Mouse (Mus musculus) limb, embryonic 15.5 days (tissue): ENCODE measurements around the gene Gm42417. TPM values are rescaled to one million over a fixed set of nuclear protein-coding genes. Genes with fewer than 3 reads are reported as not detected.

ENCODE experiments used
- ATAC-seq: fragments of 200-750 bp; cut with Nextera tagmentation; 2 replicates; pipeline ENCODE4 v1.8.0; 2017; ENCODE audit warnings: low read depth, moderate TSS enrichment; ENCODE audit not compliant: insufficient number of reproducible peaks, low FRiP score, low TSS enrichment
- H3K27ac ChIP-seq: fragments of 300-500 bp; sonication (generic); 2 replicates; pipeline ENCODE4 v1.5.1; 2015; ENCODE audit warnings: moderate library complexity, mild to moderate bottlenecking, inconsistent platforms
- H3K27me3 ChIP-seq: fragments of 300-500 bp; sonication (generic); 2 replicates; pipeline ENCODE4 v1.6.1; 2015; ENCODE audit warnings: inconsistent platforms
- H3K36me3 ChIP-seq: fragments of 300-500 bp; sonication (generic); 2 replicates; pipeline ENCODE4 v1.6.1; 2015; ENCODE audit warnings: inconsistent platforms
- H3K4me1 ChIP-seq: fragments of 300-500 bp; sonication (generic); 2 replicates; pipeline ENCODE4 v1.6.1; 2015; ENCODE audit warnings: inconsistent platforms
- H3K4me2 ChIP-seq: fragments of 300-500 bp; sonication (generic); 2 replicates; pipeline ENCODE4 v1.6.1; 2015; ENCODE audit warnings: mild to moderate bottlenecking, inconsistent platforms
- H3K4me3 ChIP-seq: fragments of 300-500 bp; sonication (generic); 2 replicates; pipeline ENCODE4 v1.5.1; 2015; ENCODE audit warnings: mild to moderate bottlenecking, inconsistent platforms
- H3K9ac ChIP-seq: fragments of 300-500 bp; sonication (generic); 2 replicates; pipeline ENCODE4 v1.6.1; 2015; ENCODE audit warnings: inconsistent platforms
- H3K9me3 ChIP-seq: fragments of 300-500 bp; sonication (generic); 2 replicates; pipeline ENCODE4 v1.6.1; 2016; ENCODE audit warnings: inconsistent platforms
- WGBS: fragments of 180-500 bp; shearing (Covaris S2); methylation state at CpG from one replicate; pipeline ENCODE4 v1.1.7; 2015; 5-methylcytosine and 5-hydroxymethylcytosine counted together
- polyA plus RNA-seq: library from polyadenylated mRNA; unstranded; fragments of >200 nt; fragmentation: Nextera tagmentation; extraction: Ambion mirVana; gene quantifications from 2 replicates; pipeline ENCODE4 v1.2.1, GENCODE M21; 2015

Gm42417 gene
- polyA plus RNA-seq, 1 experiment from 2014 or later, result 0.31 TPM

DNA sequence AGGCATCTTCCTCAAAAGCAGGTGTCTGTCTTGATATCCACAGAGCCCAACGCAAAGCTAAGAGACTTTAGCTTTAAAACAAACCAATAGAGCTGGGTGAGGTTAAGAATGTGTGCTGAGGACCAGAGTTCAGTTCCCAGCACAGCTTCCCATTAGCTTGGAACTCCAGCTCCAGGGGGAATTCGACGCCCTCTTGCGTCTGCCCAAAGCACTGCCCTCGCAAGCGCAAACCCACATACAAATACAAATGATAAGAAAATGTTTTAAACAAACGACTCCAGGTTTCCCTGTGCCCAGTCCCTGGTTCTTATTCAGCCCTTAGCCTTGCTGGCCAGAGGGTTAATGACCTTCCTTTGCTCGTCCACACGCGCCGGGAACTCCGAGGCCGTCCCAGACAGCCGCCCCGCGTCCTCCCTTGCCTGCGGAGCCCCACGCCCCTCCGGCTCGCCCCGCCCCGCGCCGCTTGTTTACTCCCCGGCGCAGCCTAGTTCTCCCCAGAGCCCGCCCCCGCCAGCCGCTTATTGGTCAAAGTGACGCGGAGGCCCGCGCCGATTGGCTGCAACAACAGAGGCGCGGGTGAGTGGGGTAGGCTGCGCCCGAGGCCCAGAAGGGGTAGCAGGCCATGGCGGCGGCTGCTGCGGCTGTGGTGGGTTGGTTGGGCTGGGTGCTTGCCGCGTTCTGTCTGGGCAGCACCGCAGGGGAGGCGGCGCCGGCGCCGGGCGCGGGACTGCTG lies 27.8 kb downstream of the Gm42417 start, which contains the start of gene Cnnm3:
Gene Cnnm3 (plus strand): TSS at position 579 of the 733 bp plus-strand sequence.
- Histone ChIP-seq H3K4me2 (peak within 1 kb of the TSS; percentile 83), H3K36me3 (peaks cover 17% of the 10 kb centered on the region), H3K27me3 (no peaks in the 10 kb centered on the region), H3K4me1 (peaks cover 28% of the 10 kb centered on the region), H3K27ac (peak within 1 kb of the TSS; percentile 100), H3K9me3 (no peaks in the 10 kb centered on the region), H3K4me3 (peak within 1 kb of the TSS; percentile 97), H3K9ac (peak within 1 kb of the TSS; percentile 76)
- ATAC-seq, result peak; percentile 97
- 2% methylated on average over 51 of the region's 51 CpGs for WGBS

DNA sequence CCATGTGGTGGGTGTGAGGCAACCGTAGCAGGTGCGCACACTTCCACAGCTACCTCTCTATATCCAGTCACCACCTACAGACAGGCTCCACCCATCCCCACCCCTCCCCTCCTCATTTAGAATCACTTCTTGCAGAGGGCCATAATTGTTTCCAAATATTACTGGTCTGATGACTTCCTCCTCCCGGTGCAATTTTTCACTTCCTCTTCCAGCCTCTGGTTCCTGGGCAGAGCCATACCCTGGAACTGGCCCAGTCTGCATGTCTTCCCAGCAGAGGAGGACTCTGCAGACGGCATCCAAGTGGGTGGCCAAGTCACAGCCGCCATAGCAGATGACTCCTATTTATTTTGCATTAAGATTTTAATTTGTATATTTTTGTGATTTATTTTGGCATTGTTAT lies 31.0 kb downstream of the Gm42417 start:
- WGBS, result 74% methylated on average over 5 of the region's 5 CpGs
- no peak overlapping the region for H3K4me3 ChIP-seq
- H3K27ac ChIP-seq, result no peak overlapping the region
- no peak overlapping the region for H3K4me2 ChIP-seq
- no peaks in the 10 kb centered on the region for H3K27me3 ChIP-seq
- no peak for ATAC-seq
- peaks cover 29% of the 10 kb centered on the region for H3K36me3 ChIP-seq
- no peak overlapping the region for H3K9ac ChIP-seq
- no peaks in the 10 kb centered on the region for H3K9me3 ChIP-seq
- H3K4me1 ChIP-seq, result peaks cover 6% of the 10 kb centered on the region

DNA sequence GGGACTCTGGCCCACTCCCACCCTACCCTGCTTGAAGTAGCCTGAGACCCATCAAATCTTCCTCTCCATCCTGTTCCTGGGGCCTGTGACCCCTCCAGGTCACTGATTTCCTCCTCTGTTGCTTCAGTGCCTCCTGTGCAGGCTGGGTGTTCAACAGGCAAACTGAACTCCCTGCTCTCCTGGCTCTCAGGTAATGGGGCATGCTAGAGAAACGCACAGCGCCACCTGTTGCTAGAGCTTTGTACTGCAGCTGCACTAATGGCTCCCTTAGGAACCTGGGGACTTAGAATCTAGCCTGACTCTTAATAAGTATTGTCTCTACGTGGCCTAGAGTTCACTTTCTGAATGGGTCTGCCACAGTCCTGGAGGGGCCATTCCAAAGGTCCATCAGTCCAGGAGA lies 38.0 kb downstream of the Gm42417 start:
- Histone ChIP-seq H3K4me1 (no peaks in the 10 kb centered on the region), H3K27ac (no peak overlapping the region), H3K9ac (no peak overlapping the region), H3K36me3 (peaks cover 49% of the 10 kb centered on the region), H3K9me3 (no peaks in the 10 kb centered on the region), H3K4me2 (no peak overlapping the region), H3K27me3 (no peaks in the 10 kb centered on the region), H3K4me3 (no peak overlapping the region)
- no peak for ATAC-seq
- WGBS, result 5% methylated on average over 3 of the region's 3 CpGs

DNA sequence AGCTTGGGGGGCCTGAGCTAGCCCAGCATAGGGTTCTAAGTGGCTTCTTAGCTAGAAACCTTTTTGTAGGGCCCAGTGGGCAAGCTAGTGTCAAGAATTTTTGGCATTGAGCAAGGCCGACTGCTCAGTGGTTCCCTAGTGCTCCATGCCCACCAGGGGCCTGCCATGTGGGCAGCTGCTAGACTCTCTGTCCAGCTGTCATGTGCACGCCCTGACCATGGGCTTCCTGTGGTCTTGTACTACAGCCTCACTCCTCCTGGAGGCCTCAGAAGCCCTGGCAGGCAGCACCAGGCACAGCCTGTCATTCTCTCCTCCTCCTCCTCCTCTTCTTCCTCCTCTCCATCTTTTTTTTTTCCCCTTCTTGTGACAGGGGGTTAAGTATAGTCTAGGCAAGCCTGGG lies 41.9 kb downstream of the Gm42417 start:
- H3K9me3 ChIP-seq, result no peaks in the 10 kb centered on the region

DNA sequence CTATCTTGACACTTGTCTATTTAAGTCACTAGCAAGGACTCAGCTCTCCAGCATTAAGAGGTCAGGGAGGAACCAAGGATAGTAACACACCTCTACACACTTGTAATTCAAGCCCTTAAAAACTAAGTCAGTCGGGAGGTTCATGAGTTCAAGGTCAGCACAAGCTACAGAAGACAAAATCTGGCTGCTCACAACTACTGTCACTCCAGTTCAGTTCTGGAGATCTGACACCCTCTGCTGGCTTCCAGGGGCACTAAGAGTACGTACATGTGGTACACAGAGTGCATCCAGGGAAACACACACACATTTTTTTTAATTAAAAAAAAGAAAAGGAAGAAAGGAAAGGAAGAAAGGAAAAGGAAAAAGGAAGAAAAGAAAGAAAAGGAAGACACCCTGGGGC lies 42.5 kb downstream of the Gm42417 start:
- H3K4me2 ChIP-seq, result no peak overlapping the region
- no peaks in the 10 kb centered on the region for H3K9me3 ChIP-seq
- 63% methylated on average over 2 of the region's 2 CpGs for WGBS
- no peak overlapping the region for H3K4me3 ChIP-seq
- no peaks in the 10 kb centered on the region for H3K27me3 ChIP-seq
- H3K4me1 ChIP-seq, result peaks cover 18% of the 10 kb centered on the region
- ATAC-seq, result no peak
- H3K9ac ChIP-seq, result no peak overlapping the region
- peaks cover 25% of the 10 kb centered on the region for H3K36me3 ChIP-seq
- H3K27ac ChIP-seq, result no peak overlapping the region

More for the DNA sequence above, 41.9 kb downstream of the Gm42417 start:
- 72% methylated on average over 2 of the region's 2 CpGs for WGBS
- H3K9ac ChIP-seq, result no peak overlapping the region
- H3K27me3 ChIP-seq, result no peaks in the 10 kb centered on the region
- H3K4me2 ChIP-seq, result no peak overlapping the region
- H3K4me3 ChIP-seq, result no peak overlapping the region
- H3K36me3 ChIP-seq, result peaks cover 25% of the 10 kb centered on the region
- no peak for ATAC-seq
- H3K4me1 ChIP-seq, result peaks cover 13% of the 10 kb centered on the region
- H3K27ac ChIP-seq, result no peak overlapping the region

DNA sequence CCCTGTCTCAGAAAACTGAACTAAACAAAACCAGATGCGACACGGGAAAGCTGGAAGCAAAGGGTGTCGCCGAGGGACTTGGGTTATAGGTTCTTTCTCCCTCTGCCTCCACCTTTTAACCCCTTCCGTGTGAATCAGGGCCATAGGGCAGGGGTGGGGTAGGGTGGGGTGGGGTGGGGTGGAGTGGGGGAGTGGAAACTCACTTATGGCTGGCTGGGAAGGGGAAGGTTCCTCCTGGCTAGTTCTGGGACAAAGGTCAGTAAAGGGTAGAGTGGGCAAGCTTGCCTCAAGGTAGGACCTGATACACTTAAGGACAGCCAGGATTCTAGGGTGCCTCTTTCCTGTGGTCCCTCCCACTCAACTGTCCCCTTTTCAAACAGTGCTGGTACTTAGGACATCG lies 45.9 kb downstream of the Gm42417 start:
- Histone ChIP-seq H3K4me1 (peaks cover 21% of the 10 kb centered on the region), H3K4me2 (no peak overlapping the region), H3K4me3 (no peak overlapping the region), H3K9me3 (no peaks in the 10 kb centered on the region), H3K27me3 (no peaks in the 10 kb centered on the region), H3K27ac (no peak overlapping the region), H3K9ac (no peak overlapping the region), H3K36me3 (no peaks in the 10 kb centered on the region)
- WGBS, result 31% methylated on average over 6 of the region's 6 CpGs
- no peak for ATAC-seq

DNA sequence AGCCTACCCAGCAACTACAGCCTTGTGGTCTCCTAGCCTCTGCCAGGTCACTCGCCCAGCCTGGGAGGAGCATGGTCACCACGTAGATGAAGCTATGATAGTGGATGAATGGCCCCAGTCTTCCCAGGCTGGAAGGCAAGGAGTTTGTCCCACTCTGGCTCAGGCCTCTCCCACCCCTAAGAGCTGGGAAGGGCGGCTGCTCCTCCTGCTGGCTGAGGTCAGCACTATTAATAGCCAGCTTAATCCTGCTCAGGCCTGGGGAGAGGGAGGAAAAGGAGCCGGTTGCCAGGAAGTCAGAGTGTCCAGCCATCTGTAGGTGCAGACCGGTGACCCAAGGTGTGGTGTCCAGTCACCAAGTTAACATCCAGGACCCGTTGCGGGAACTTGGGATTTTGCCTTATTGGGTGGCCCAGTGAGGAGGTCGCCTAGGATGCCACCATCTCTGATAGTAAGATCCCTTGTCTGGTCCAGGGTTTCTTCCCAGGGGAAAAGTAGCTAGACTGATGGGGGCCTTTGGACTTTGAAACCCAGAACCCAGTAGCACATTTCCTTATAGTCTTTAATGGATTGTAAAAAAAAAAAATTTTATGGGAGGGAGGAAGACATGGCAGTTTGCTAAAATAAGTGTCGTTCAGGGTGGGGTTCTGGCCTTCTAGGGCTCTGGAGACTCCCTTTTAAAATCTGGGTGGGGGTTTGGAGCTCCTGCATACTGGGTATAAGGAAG lies 46.7 kb downstream of the Gm42417 start:
- Histone ChIP-seq H3K4me3 (no peak overlapping the region), H3K27me3 (no peaks in the 10 kb centered on the region), H3K9me3 (no peaks in the 10 kb centered on the region), H3K36me3 (no peaks in the 10 kb centered on the region), H3K9ac (no peak overlapping the region), H3K4me2 (no peak overlapping the region), H3K4me1 (peaks cover 21% of the 10 kb centered on the region), H3K27ac (no peak overlapping the region)
- 40% methylated on average over 9 of the region's 9 CpGs for WGBS
- ATAC-seq, result peak; percentile 83

DNA sequence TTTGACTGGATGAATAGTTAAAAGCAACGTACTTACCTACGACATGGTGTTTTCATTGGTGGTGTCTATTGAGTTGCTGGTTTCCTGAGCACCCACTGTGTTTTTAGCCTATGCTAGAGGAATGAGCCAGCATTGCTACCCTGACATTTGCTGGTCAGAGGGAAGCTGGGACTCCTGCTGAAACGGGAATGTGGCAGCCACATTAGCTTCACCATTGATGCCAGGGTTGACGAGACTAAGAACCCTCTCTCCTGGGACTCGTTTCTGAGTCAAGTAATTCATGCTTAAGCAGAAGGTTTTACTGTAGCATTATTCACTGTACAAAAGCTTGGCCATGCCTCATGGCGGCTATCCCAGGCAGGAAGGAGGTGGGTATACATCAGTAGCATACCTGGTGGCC lies 49.6 kb downstream of the Gm42417 start:
- H3K9me3 ChIP-seq, result no peaks in the 10 kb centered on the region
- H3K4me3 ChIP-seq, result no peak overlapping the region
- H3K9ac ChIP-seq, result no peak overlapping the region
- no peak overlapping the region for H3K4me2 ChIP-seq
- H3K27me3 ChIP-seq, result no peaks in the 10 kb centered on the region
- no peak for ATAC-seq
- peaks cover 23% of the 10 kb centered on the region for H3K4me1 ChIP-seq
- WGBS, result 69% methylated on average over 6 of the region's 6 CpGs
- H3K27ac ChIP-seq, result no peak overlapping the region
- no peaks in the 10 kb centered on the region for H3K36me3 ChIP-seq

DNA sequence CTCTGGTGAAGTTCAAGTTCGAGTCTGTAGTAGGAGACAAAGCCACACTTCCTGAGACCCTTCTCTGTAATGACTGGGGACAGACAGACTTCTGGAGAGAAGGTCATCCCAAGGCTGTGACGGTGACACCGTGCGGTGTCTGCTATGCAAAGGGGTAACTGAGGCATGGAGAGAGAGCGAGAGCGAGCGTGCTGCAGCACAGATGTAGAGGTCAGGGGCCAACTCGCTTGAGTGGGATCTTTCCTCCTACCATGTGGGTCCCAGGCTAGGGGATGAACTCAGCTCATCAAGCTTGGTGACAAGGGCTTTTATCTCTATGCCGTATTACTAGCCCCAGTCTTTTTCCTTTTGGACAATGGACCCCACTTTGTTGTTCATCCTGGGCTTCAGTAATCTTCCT lies 52.1 kb downstream of the Gm42417 start:
- Histone ChIP-seq H3K27ac (no peak overlapping the region), H3K4me1 (peaks cover 8% of the 10 kb centered on the region), H3K9me3 (no peaks in the 10 kb centered on the region), H3K4me2 (no peak overlapping the region), H3K27me3 (no peaks in the 10 kb centered on the region), H3K4me3 (no peak overlapping the region), H3K9ac (no peak overlapping the region), H3K36me3 (no peaks in the 10 kb centered on the region)
- ATAC-seq, result no peak
- WGBS, result 89% methylated on average over 9 of the region's 9 CpGs

DNA sequence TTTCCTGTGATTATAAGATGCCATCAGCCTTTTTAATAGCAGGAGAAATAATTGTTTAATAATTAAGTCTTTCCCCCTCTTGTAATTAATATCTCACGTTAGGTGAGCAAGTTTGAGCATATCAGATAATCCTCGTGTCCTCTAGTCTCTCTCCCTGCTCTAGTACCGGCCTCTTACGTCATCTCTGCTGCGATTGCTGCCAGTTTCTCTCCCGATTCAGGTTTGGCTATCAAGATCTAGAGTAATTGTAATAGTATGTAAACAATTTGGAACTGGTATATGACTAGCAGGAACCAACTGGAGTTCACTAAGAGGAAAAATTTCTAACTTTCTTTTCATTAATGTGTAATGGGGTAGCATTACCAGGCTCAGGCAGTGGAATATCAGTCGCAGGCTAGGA lies 54.1 kb downstream of the Gm42417 start:
- no peak overlapping the region for H3K4me3 ChIP-seq
- 63% methylated on average over 7 of the region's 7 CpGs for WGBS

DNA sequence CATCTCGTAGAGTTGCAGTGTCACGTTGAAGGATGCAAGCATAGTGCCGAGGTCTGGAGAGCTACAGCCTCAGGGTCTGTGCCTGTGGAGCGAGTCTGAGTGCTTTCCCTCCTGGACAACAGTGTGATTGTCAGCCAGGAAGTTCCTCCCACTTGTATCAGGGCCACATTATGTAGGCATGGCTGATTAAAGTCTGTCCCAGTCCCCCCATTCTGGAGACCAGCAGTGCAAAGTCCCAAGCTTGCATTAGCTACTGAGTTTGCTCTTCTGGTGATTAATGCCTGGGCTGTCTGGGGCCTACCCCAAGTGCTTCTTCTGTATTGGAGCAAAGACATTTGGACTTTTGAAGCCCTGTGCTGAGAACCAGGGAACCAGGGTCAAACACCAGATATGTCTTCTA lies 55.4 kb downstream of the Gm42417 start:
- no peak overlapping the region for H3K4me3 ChIP-seq
- 64% methylated on average over 4 of the region's 4 CpGs for WGBS
- H3K9ac ChIP-seq, result no peak overlapping the region
- H3K4me2 ChIP-seq, result no peak overlapping the region
- H3K27me3 ChIP-seq, result no peaks in the 10 kb centered on the region
- ATAC-seq, result no peak
- H3K4me1 ChIP-seq, result 0 out of 2 replicates have a peak, but pooled peaks cover 3% of the 10 kb centered on the region
- no peaks in the 10 kb centered on the region for H3K36me3 ChIP-seq
- H3K27ac ChIP-seq, result no peak overlapping the region
- H3K9me3 ChIP-seq, result no peaks in the 10 kb centered on the region

More for the DNA sequence above, 54.1 kb downstream of the Gm42417 start:
- Histone ChIP-seq H3K36me3 (no peaks in the 10 kb centered on the region), H3K27ac (no peak overlapping the region), H3K4me2 (no peak overlapping the region), H3K9ac (no peak overlapping the region), H3K27me3 (no peaks in the 10 kb centered on the region), H3K9me3 (no peaks in the 10 kb centered on the region), H3K4me1 (0 out of 2 replicates have a peak, but pooled peaks cover 2% of the 10 kb centered on the region)
- ATAC-seq, result no peak
